Mouse (Mus musculus) neural tube, embryonic 14.5 days (tissue): ENCODE data around the gene Atf1. TPM values are rescaled to one million over a fixed set of nuclear protein-coding genes. Genes with fewer than 3 reads are reported as not detected.
"Not testable (repeated sequence)": the region's sequence is repeated elsewhere in the genome, so short reads cannot be mapped to it uniquely, and the experiment has no call there.

Source experiments
- ATAC-seq: fragments of 200-750 bp; cut with Nextera tagmentation; 2 replicates; pipeline ENCODE4 v1.8.0; 2017; ENCODE audit warnings: low read depth, mild to moderate bottlenecking, moderate TSS enrichment, moderate library complexity
- H3K27ac ChIP-seq: fragments of 300-500 bp; sonication (generic); 2 replicates; pipeline ENCODE4 v1.5.1; 2014; ENCODE audit warnings: low read depth, mild to moderate bottlenecking, control low read depth, low read length, moderate library complexity, mixed read lengths
- H3K27me3 ChIP-seq: fragments of 300-500 bp; sonication (generic); 2 replicates; pipeline ENCODE4 v1.6.1; 2014; ENCODE audit warnings: low read length; ENCODE audit not compliant: control insufficient read depth, insufficient read depth
- H3K36me3 ChIP-seq: fragments of 300-500 bp; sonication (generic); 2 replicates; pipeline ENCODE4 v1.6.1; 2014; ENCODE audit warnings: low read length, mixed read lengths; ENCODE audit not compliant: control insufficient read depth, insufficient read depth
- H3K4me1 ChIP-seq: fragments of 300-500 bp; sonication (generic); 2 replicates; pipeline ENCODE4 v1.6.1; 2014; ENCODE audit warnings: low read length; ENCODE audit not compliant: control insufficient read depth, insufficient read depth
- H3K4me2 ChIP-seq: fragments of 300-500 bp; sonication (generic); 2 replicates; pipeline ENCODE4 v1.6.1; 2014; ENCODE audit warnings: mild to moderate bottlenecking, low read depth, low read length, control low read depth
- H3K4me3 ChIP-seq: fragments of 300-500 bp; sonication (generic); 2 replicates; pipeline ENCODE4 v1.5.1; 2014; ENCODE audit warnings: low read depth, low read length, control low read depth, mixed read lengths
- H3K9ac ChIP-seq: fragments of 300-500 bp; sonication (generic); replicated peaks from 2 replicates; pipeline ENCODE4 v1.6.1; 2014; ENCODE audit warnings: low read depth, mild to moderate bottlenecking, control low read depth, low read length, mixed read lengths
- H3K9me3 ChIP-seq: fragments of 300-500 bp; sonication (generic); 2 replicates; pipeline ENCODE4 v1.6.1; 2016; ENCODE audit warnings: low read length; ENCODE audit not compliant: control insufficient read depth
- WGBS: fragments of 180-500 bp; shearing (Covaris S2); extraction: QIAGEN DNeasy Blood & Tissue Kit; methylation state at CpG from one replicate; pipeline ENCODE4 v1.1.7; 2014; 5-methylcytosine and 5-hydroxymethylcytosine counted together
- polyA plus RNA-seq: library from polyadenylated mRNA; unstranded; fragments of >200 nt; fragmentation: Nextera tagmentation; extraction: Ambion mirVana; gene quantifications from 2 replicates; pipeline ENCODE4 v1.2.1, GENCODE M21; 2014

Gene Atf1
- polyA plus RNA-seq, 1 experiment from 2014 or later: 14.6 TPM

- Histone ChIP-seq H3K36me3 (no peaks in the 10 kb centered on the region), H3K27ac (no peak overlapping the region), H3K9me3 (no peaks in the 10 kb centered on the region), H3K4me2 (no peak overlapping the region), H3K27me3 (no peaks in the 10 kb centered on the region), H3K4me3 (no peak overlapping the region), H3K4me1 (peaks cover 4% of the 10 kb centered on the region; the same call in 1 of the 2 replicates), H3K9ac (no peak overlapping the region)
- WGBS: 83% methylated on average over 2 of the region's 2 CpGs
- ATAC-seq: no peak
Measured at GRCm38 (mm10) chr15:100306201-100306600, 78.6 kb downstream of the Atf1 start.

DNA sequence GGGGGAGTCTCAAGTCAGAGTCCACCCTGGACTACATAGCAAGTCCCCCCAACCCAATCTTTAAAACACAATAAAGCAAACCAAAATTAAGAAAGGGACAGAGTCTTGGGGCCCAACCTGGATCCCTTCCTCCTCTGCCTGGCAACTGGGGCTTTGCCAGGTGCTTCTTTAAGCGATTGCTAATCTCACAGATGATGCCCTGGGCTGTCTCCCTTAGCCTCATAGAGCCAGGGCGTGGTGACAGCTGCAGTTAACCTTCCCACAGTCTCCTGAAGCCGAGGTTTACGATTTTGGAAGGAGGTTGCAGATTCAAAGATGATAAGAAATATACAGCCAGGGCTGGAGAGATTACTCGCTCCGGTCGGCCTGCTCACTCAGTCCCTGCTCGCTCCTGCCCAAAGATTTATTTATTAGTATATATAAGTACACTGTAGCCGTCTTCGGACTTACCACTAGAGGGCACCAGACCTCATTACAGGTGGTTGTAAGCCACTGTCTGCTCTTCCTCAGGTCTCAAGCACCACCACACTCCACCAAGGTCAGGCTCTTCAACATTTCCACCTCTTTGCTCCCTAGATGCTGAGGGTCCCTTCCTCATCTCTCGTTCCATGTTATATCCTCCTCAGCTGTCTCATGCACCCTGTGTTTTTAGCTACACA is 79.9 kb downstream of the Atf1 start:
- H3K9ac ChIP-seq, H3K9me3 ChIP-seq, H3K27ac ChIP-seq, H3K4me3 ChIP-seq, H3K27me3 ChIP-seq, H3K36me3 ChIP-seq, H3K4me2 ChIP-seq, H3K4me1 ChIP-seq: not testable (repeated sequence)
- 0 out of 2 replicates have a peak, but pooled peaks have one; percentile 47 for ATAC-seq
- 32% methylated on average over 8 of the region's 11 CpGs for WGBS

Other genes with a start within 250 kb of the Atf1 start
- gene Dip2b, start 189.2 kb upstream of the Atf1 start, polyA plus RNA-seq: 31.0 and 32.6 TPM in 2 replicates
- not detected in 2 replicates for gene Tmprss12, start 53.0 kb downstream of the Atf1 start, polyA plus RNA-seq
- gene Mettl7a1, start 76.3 kb downstream of the Atf1 start, polyA plus RNA-seq: 2.8 and 3.6 TPM in 2 replicates
- gene Mettl7a3, start 107.1 kb downstream of the Atf1 start, polyA plus RNA-seq: 0.17 and 1.2 TPM in 2 replicates
- 0.42 and 1.2 TPM in 2 replicates for gene Methig1, start 125.3 kb downstream of the Atf1 start, polyA plus RNA-seq
- not detected in 2 replicates for gene Mettl7a2, start 125.4 kb downstream of the Atf1 start, polyA plus RNA-seq
- gene Higd1c, start 136.7 kb downstream of the Atf1 start, polyA plus RNA-seq: 1.8 TPM in 1 of 2 replicates, not detected in the other
- not detected in 2 replicates for gene Gm5475, start 194.3 kb downstream of the Atf1 start, polyA plus RNA-seq
- 20.5 and 21.4 TPM in 2 replicates for gene Slc11a2, start 197.3 kb downstream of the Atf1 start, polyA plus RNA-seq
- gene Letmd1, start 241.2 kb downstream of the Atf1 start, polyA plus RNA-seq: 56.7 and 62.5 TPM in 2 replicates